Mouse (Mus musculus): Measurements from ENCODE around the gene Hist1h1a.
"Not testable (repeated sequence)": the region's sequence is repeated elsewhere in the genome, so short reads cannot be mapped to it uniquely, and the experiment has no call there.

Hist1h1a gene

DNA sequence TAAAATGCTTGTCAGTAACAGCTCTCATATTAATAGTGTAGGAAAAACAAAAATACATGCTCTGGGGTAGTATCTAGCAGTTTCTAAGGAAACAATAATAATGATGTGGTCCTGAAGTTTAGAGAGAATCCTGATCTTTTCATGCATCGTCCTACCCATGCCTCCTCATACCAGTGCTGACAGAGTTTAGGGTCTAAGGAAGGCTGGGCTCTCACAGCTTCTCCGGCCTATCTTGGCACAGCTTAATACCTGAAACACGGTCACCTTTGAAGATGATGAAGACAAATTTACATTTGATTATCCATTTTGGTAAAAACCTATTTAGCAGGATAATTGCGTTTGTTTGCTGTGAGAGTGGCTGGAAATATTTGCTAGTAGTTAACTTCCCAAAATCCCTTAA, 19.5 kb upstream of the Hist1h1a start:
- no peak for DNase-seq (ENCODE audit: low read depth, low spot score)

DNA sequence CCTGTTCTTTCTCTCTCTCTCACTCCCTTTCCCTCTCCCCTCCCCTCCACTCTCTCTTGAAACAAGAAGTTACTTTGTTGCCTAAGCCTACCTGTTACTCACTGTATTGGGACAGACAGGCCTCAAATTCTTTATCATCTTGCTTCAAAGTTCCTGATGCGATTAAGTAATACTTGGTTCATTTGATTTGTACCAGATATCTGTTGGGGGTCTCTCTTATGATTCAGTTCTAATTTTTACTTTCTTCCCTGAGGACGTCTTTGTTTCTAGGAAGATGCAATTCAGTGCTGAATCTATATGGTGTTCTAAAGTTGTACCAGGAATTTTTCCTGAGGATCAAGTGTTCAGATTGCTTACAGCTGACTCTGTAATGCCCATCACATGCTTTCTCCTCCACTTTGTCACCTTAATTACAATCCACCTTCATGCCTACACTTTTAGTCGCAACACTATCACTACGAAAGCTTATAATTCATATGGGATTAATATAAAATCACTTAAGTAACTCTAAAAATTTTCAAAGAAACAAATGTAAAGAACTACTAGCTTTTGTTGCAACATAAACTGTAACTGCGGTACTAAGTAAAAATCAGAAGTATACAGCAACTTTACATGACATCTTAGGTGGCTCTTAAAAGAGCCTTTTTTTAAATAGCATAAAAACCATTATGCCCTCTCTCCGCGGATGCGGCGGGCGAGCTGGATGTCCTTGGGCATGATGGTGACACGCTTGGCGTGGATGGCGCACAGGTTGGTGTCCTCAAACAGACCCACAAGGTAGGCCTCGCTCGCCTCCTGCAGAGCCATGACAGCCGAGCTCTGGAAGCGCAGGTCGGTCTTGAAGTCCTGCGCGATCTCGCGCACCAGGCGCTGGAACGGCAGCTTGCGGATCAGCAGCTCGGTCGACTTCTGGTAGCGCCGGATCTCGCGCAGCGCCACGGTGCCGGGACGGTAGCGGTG, 18.8 kb upstream of the Hist1h1a start:
- no peak for DNase-seq (ENCODE audit: low read depth, low spot score)

DNA sequence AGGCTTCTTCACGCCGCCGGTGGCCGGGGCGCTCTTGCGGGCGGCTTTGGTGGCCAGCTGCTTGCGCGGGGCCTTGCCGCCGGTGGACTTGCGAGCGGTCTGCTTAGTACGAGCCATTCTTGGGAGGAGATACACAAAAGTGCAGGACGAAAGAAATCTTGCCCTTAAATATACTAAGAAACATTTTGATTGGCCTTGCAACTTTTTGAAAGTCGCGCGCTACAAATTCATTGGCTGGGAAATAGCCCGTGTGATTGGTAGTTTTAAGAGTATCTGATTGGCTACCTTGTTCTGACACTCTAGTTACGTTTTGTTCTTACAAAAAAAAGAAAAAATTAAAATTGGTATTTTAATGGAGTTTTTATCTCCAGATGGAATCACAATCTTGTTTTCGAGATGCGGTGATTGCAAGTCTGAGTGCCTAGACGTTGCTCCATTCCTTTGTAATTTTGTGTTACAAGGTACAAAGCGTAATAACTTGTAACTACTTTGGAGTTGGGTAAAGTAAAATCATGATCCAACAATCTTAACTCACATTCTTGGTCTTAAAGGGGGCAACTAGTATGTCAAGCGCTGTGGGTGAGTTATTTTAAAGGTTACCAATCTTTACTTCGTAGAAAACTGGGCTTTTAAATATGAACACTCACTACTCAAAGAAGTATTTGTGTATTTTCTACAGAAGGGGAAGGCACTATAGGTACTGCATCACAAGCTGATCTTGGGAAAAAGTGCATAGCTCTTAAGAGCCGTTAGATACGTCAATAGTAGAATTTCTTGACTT, 17.9 kb upstream of the Hist1h1a start, which contains the start of gene Hist1h3c:
Hist1h3c (minus strand) TSS at position 222 of the 781 bp plus-strand sequence.
- no peak for DNase-seq (ENCODE audit: low read depth, low spot score)

DNA sequence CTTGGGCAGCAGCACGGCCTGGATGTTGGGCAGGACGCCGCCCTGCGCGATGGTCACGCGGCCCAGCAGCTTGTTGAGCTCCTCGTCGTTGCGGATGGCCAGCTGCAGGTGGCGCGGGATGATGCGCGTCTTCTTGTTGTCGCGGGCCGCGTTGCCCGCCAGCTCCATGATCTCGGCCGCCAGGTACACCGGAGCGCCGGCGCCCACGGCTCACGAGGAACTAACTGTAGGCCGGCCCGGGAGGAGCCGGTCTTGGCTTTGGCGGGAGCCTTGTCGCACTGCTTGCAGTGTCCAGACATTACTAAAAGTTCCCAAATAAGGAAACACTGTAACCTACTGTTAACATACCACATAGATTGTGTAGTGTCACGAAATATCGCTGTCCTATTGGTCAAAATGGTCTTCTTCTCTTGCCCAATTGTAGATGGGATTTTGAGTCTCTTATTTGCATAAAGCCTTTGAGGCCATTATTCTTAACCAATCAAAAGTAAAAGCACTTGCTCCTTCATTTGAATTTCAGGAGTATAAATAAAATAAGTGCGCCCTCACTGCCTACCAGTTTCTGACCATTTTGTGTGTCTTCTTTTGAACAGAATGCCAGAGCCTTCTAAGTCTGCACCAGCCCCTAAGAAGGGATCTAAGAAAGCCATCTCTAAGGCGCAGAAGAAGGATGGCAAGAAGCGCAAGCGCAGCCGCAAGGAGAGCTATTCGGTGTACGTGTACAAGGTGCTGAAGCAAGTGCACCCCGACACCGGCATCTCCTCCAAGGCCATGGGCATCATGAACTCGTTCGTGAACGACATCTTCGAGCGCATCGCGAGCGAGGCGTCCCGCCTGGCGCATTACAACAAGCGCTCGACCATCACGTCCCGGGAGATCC, 17.0 kb upstream of the Hist1h1a start, which contains the start of gene Hist1h2bb:
Hist1h2bb (plus strand) TSS at position 534 of the 880 bp plus-strand sequence.
- DNase-seq (ENCODE audit: low read depth, low spot score), result not testable (repeated sequence)

DNA sequence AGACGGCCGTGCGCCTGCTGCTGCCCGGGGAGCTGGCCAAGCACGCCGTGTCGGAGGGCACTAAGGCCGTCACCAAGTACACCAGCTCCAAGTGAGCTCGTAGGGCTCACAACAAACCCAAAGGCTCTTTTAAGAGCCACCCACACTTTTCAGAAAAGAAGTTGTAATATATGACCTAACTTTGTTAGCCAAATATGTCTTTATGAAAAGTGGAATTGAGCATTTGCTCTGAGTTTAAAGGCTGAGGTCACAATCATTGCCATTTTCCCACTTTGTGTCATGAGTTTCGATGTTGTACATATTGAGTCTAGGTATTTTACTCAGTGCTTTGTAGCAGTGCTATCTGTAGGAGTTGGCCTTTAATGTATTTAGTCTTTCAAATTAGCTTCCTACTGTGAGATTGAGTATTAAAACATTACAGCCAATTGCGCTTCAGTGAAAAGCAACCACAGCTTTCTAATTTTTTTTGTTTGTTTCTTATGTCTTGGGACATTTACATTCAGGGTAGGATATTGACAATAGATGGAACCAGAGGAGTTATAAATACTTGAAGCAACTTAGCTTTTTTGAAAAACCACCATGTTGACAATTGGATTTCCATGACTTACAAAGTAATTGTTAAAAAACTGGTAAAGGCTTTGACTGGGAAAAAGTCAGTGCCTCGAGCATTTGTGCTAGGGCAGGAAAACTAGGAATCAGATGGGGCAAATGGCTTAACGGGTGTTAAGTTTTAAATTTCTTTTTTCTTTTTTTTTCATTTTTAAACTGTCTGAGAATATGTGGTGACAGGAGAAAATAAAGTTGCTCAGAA, 16.2 kb upstream of the Hist1h1a start:
- DNase-seq (ENCODE audit: low read depth, low spot score), result no peak

DNA sequence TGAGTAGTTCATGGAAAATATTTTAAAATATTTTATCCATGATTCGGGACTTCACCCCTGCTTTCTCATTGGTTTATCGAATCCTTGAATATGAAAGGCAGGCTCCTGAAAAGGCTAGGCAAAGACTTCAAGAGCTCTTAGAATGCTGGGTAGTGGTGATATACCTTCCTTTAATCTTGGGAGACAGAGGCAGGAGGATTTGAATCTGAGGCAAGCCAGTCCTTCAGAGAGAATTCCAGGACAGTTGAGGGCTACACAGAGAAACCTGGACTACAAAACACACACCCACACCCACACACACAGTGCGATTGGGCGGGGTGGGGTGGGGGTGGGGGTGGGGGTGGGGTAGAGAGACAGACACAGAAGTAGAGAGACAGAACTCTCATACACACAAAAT, 15.6 kb upstream of the Hist1h1a start:
- no peak for DNase-seq (ENCODE audit: low read depth, low spot score)

DNA sequence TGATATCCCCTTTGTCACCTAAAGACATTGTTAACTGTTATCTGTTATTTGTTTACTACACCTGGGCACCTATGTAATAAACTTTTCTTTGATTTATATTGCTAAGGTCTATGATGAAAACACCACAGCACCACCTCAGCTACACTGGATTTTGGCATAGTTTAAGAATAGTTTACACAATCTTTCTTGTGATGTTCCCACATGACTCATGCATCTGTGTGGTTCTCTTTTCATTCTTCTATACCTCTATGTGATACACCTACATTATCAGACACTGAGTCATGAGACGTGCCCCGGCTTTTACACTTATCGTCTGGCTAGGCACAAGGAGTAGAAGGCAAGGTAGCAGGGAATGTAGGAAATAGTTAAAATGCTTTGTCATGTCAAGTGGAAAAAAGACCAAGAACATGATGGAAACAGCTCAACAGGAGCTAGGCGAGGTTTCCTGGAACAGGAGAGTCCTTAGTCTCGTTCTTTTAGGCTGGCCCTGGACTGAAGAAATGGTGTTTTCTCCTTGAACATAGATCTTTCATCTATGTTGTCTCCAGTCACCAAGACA, 13.8 kb upstream of the Hist1h1a start:
- no peak for DNase-seq (ENCODE audit: low read depth, low spot score)

DNA sequence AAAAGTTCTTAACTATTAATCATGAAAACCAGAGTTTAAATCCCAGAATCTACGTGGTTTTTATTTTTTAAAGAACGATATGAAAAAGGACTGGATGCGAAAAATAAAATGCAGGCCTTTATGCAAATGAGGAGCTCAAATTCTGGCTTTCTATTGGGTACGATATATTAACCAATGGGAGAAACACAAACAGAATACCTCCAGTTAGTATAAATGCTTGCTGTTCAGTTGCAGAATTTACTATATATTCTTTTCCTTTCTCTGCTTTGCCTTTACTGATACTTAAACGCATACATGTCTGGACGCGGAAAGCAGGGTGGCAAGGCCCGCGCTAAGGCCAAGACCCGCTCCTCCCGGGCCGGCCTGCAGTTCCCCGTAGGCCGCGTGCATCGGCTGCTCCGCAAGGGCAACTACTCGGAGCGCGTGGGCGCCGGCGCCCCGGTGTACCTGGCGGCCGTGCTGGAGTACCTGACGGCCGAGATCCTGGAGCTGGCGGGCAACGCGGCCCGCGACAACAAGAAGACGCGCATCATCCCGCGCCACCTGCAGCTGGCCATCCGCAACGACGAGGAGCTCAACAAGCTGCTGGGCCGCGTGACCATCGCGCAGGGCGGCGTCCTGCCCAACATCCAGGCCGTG, 12.5 kb upstream of the Hist1h1a start, which contains the start of gene Hist1h2ab:
Hist1h2ab (plus strand) TSS at position 288 of the 639 bp plus-strand sequence.
- DNase-seq (ENCODE audit: low read depth, low spot score), result not testable (repeated sequence)

DNA sequence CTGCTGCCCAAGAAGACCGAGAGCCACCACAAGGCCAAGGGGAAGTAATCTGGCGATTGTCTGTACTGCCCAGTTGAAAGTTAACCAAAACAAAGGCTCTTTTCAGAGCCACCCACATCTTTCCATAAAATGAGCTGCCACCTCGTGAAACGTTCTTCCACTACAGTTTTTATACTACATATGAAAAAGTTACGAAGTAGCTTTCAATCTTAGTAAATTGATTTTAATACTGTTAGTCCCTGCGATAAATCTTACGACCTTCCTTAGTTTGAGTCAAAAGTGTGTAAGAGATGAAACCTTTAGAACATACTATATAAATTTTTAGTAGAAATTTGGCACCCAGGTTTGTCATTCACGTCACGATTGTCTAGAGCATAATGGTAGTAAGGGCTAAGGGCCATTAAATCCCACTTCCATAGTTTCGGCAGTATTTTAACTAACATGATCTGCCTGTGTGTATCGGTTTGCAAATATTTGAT, 11.9 kb upstream of the Hist1h1a start:
- DNase-seq (ENCODE audit: low read depth, low spot score), result no peak

DNA sequence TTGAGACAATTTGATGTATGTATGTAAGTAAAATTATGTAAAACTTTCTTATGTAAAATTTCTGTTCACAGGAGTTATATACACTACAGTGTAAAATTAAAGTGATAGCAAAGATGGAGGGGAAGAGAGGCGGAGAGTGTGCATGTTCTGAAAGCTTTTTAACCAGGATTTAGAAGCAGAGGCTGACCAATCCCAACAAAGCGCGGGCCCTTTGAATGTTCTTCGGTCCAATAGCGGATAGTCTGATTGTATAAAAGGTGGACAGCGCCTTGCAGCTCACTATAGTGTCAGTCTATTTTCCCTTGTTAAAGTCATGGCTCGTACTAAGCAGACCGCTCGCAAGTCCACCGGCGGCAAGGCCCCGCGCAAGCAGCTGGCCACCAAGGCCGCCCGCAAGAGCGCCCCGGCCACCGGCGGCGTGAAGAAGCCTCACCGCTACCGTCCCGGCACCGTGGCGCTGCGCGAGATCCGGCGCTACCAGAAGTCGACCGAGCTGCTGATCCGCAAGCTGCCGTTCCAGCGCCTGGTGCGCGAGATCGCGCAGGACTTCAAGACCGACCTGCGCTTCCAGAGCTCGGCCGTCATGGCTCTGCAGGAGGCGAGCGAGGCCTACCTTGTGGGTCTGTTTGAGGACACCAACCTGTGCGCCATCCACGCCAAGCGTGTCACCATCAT, 11.3 kb upstream of the Hist1h1a start, which contains the start of gene Hist1h3b:
Hist1h3b (plus strand) TSS at position 201 of the 675 bp plus-strand sequence.
- DNase-seq (ENCODE audit: low read depth, low spot score), result not testable (repeated sequence)

DNA sequence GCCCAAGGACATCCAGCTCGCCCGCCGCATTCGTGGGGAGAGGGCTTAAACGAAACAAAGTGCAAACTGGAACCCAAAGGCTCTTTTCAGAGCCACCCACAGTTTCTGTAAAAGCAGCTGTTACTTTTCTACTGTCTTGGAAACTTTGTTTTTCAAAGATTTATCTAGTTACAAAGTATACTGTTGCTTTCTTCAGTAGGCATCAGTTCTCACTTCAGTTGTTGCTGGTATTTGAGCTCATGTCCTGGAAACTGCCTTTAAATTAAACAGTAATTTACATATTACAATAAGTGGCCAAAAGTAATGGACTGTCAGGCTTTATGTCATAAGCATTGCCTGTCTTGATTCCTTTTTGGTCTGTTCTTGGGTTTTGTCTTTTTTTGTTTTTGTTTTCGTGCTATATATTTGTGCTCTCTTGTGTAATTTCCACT, 10.7 kb upstream of the Hist1h1a start:
- no peak for DNase-seq (ENCODE audit: low read depth, low spot score)

DNA sequence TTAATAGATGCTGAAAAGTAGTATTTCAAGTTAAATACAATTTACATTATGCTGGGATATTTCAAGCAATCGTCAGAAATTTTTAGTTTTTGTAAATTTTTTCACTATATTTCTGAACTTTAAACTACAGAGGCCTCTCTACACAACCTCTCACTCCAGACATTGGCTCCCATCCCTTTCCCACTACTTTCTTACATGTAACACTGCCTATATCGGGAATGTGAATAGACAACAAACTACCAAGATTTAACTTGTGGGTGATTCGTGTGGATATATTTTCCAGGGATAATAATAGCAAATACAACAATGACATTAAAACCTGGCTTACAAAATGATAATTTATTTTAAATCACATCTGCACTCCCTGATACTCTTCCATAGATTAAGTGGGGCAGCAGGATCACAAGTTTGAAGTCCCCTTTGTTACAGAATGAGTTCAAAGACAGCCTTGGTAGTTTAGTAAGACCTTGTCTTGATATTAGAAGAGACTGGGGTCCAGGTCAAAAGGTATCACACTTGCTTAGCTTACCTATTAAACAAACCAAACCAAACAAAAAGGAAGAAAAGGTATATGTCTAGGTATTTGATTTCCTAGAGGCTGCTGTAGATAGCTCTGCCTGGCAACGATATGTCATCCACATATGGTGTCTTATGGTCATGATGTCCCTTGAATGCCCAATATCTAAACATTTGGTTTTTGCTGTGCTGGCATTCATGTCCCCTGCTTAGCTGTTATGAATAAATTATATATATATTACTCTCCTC, 10.0 kb upstream of the Hist1h1a start:
- no peak for DNase-seq (ENCODE audit: low read depth, low spot score)

DNA sequence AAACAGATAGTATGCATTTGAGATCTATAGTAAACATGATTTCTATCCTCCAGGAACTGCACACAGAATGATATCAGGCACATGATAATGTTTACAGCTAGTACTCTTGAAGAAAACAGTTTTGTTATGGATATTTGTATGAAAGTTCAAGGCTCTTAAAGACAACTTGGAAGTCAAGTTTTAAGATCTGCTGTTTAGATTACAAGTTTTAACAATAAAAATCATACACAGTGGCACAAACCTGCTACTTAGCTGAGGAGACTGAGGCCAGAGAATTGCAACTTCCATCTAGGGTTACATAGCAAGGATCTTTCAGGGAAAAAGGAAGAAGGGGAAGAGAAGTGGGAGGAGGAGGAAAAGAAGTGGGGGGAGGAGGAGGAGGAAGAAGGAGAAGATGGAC, 8.5 kb upstream of the Hist1h1a start:
- no peak for DNase-seq (ENCODE audit: low read depth, low spot score)

DNA sequence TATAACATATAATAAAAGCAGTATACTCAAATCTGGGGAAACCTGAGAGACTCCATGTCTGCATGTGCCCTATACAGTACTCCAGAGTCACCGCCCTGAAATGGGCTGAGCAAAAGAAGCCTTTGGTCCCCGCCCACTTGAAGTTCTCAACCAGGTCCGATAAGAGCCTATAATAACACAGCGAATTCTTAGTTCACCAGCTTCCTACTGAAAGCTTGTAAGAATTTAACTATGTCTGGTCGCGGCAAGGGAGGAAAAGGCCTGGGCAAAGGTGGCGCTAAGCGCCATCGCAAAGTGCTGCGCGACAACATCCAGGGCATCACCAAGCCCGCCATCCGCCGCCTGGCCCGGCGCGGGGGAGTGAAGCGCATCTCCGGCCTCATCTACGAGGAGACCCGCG, 6.7 kb upstream of the Hist1h1a start, which contains the start of gene Hist1h4b:
Hist1h4b (plus strand) TSS at position 224 of the 400 bp plus-strand sequence.
- DNase-seq (ENCODE audit: low read depth, low spot score), result no peak

DNA sequence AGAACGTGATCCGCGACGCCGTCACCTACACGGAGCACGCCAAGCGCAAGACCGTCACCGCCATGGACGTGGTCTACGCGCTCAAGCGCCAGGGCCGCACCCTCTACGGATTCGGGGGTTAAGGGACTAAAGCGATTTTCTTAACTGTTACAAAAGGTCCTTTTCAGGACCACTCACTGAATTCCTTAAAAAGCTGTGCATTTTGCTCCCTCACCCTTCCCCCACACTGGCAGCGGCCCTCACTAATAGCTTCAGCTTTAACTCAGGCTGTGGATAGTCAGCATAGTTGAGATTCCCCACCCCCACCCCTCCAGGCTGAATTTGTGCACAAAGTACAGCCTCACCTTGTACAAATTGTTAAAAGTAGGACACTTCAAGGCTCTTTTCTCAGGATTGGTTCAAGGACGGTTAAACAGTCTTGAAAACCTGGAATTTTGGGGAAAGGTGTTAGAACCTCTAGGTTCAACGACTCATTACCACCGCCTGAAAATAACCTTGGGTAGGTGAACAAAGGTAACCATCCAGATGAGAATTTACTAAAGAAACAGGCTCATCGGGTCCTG, 6.2 kb upstream of the Hist1h1a start:
- no peak for DNase-seq (ENCODE audit: low read depth, low spot score)

DNA sequence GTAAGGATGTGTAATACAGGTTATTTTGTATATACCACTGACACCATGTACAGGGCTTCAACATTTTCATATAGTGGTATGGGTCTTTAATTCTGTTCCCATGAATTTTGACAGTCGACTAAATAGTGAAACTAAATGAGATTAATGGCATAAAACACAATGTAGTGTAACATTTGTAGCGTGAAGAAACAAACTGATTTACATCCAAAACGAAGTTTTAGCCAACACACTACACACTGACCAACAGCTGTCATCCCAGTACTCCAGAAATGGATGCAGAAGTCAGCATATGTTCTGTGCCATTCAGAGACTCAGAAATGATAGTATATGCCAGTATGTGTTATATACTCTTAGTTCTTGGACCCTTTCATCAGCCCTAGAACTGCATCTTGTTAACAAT, 5.5 kb upstream of the Hist1h1a start:
- DNase-seq (ENCODE audit: low read depth, low spot score), result no peak

DNA sequence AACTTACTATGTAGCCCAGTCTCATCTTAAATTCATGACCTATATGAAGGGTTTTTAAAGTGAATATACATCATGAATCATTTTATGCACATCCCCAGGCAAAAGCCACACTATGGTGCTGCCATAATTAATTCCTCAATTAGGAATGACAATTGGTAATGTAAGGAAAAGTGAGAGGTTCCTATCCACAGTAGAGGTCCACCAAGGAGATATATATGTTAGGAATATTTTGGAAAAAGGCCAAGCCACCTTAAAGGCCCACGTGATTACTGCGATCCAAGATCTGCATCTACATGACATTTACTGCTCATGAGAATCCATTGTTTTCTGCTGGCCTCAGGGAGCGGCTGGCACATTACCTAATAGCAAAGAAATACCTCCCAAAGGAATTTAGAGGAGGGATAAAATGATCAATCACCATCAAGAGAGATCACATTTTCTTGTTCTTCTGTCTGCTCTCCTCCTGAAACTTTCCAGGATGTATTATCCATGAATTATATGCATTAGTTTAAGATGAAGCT, 4.2 kb upstream of the Hist1h1a start:
- DNase-seq (ENCODE audit: low read depth, low spot score), result no peak

Data from retina, postnatal 7 days (tissue).